Mouse (Mus musculus) gastrocnemius, postnatal 14 days (tissue): ENCODE results near the gene Hdac7. TPM values are rescaled to one million over a fixed set of nuclear protein-coding genes. Genes with fewer than 3 reads are reported as not detected.

Experiments
- DNase-seq: peaks from one replicate; pipeline ENCODE4 v3.0.0; 2021; ENCODE audit warnings: mixed read lengths
- intact Hi-C: fragments of 180-260 bp; cut with DNase I; formaldehyde crosslinking; loops from one replicate; pipeline ENCODE4 v1.15.1; 2025; ENCODE audit warnings: low total_unique reads
- total RNA-seq, 2 experiments: library from RNA; stranded (reverse); gene quantifications; 2 replicates each; pipeline ENCODE4 v1.2.3; 2021

Gene Hdac7
- total RNA-seq, 2 experiments from 2014 or later: 18.2 to 23.3 TPM

GRCm38 (mm10) chr15:97837491-97838061 lies 6.7 kb downstream of the Hdac7 start:
- peak; percentile 68 for DNase-seq
- intact Hi-C loops: no loop called here

- intact Hi-C loops: no loop called here
- no peak for DNase-seq
Observed at GRCm38 (mm10) chr15:97836894-97837247, 7.4 kb downstream of the Hdac7 start.

GRCm38 (mm10) chr15:97836153-97836893 lies 8.0 kb downstream of the Hdac7 start:
- intact Hi-C loops: no loop called here
- no peak for DNase-seq

- DNase-seq: no peak
- intact Hi-C loops: no loop called here
Observed at GRCm38 (mm10) chr15:97832764-97833479, 11.4 kb downstream of the Hdac7 start.

GRCm38 (mm10) chr15:97831987-97832640 lies 12.2 kb downstream of the Hdac7 start:
- intact Hi-C loops: no loop called here
- peak; percentile 70 for DNase-seq

- peak; percentile 76 for DNase-seq
- intact Hi-C loops: no loop called here
Observed at GRCm38 (mm10) chr15:97831242-97831986, 12.9 kb downstream of the Hdac7 start.

GRCm38 (mm10) chr15:97830788-97831241 lies 13.5 kb downstream of the Hdac7 start:
- DNase-seq: peak; percentile 59
- intact Hi-C loops: no loop called here

GRCm38 (mm10) chr15:97830253-97830787 lies 14.0 kb downstream of the Hdac7 start:
- DNase-seq: peak; percentile 65
- intact Hi-C loops: no loop called here

GRCm38 (mm10) chr15:97829432-97829831 lies 14.9 kb downstream of the Hdac7 start:
- DNase-seq: no peak
- intact Hi-C loops: no loop called here

- DNase-seq: peak; percentile 33
- intact Hi-C loops: no loop called here
Observed at GRCm38 (mm10) chr15:97828901-97829338, 15.4 kb downstream of the Hdac7 start.

GRCm38 (mm10) chr15:97828221-97828842 lies 16.0 kb downstream of the Hdac7 start:
- intact Hi-C loops: no loop called here

GRCm38 (mm10) chr15:97827401-97827800 lies 16.9 kb downstream of the Hdac7 start:
- intact Hi-C loops: no loop called here
- no peak for DNase-seq

More at GRCm38 (mm10) chr15:97828221-97828842, 16.0 kb downstream of the Hdac7 start:
- no peak for DNase-seq

GRCm38 (mm10) chr15:97826588-97827261 lies 17.6 kb downstream of the Hdac7 start:
- intact Hi-C loops: no loop called here
- no peak for DNase-seq

- peak; percentile 20 for DNase-seq
- intact Hi-C loops: no loop called here
Observed at GRCm38 (mm10) chr15:97825941-97826587, 18.2 kb downstream of the Hdac7 start.

- intact Hi-C loops: no loop called here
- peak; percentile 91 for DNase-seq
Observed at GRCm38 (mm10) chr15:97825071-97825940, 19.0 kb downstream of the Hdac7 start.

GRCm38 (mm10) chr15:97824042-97824441 lies 20.3 kb downstream of the Hdac7 start:
- DNase-seq: peak; percentile 55
- intact Hi-C loops: no loop called here

- peak; percentile 13 for DNase-seq
- intact Hi-C loops: no loop called here
Observed at GRCm38 (mm10) chr15:97823479-97823878, 20.8 kb downstream of the Hdac7 start.
